21 mouse cellular contexts compared by ENCODE assay signal in genomic region chr11:37041259-37041658, GRCm38 (mm10).
"Had no signal": no experiment of that assay in that cellular context is flagged by ENCODE, and none has a peak within 500 bp of the region (broad histone marks: within the 10 kb centered on the region; RNA-seq: fewer than 3 reads in every experiment).

No protein-coding gene starts in this region.

- H3K27me3 ChIP-seq: liver, embryonic 13.5 days; liver, embryonic 15.5 days; lung, embryonic 15.5 days; megakaryocyte, embryonic 14.5 days; neural tube, embryonic 13.5 days; neural tube, embryonic 15.5 days had no signal

- H3K4me2 ChIP-seq: liver, embryonic 11.5 days; liver, embryonic 13.5 days; liver, embryonic 15.5 days; lung, embryonic 15.5 days; neural tube, embryonic 13.5 days; neural tube, embryonic 15.5 days had no signal

- H3K9ac ChIP-seq: liver, embryonic 13.5 days; liver, embryonic 15.5 days; liver, postnatal 0 days; lung, embryonic 15.5 days; neural tube, embryonic 13.5 days; neural tube, embryonic 15.5 days had no signal

- H3K9me3 ChIP-seq: liver, embryonic 13.5 days; liver, embryonic 15.5 days; lung, embryonic 15.5 days; megakaryocyte, embryonic 14.5 days; neural tube, embryonic 13.5 days; neural tube, embryonic 15.5 days had no signal

- H3K4me3 ChIP-seq: liver, embryonic 13.5 days; liver, embryonic 15.5 days; lung, embryonic 15.5 days; megakaryocyte, embryonic 14.5 days; myocyte; neural tube, embryonic 13.5 days; neural tube, embryonic 15.5 days had no signal

- H3K36me3 ChIP-seq: liver, embryonic 13.5 days; liver, embryonic 15.5 days; lung, embryonic 15.5 days; neural tube, embryonic 13.5 days; neural tube, embryonic 15.5 days had no signal

- H3K27ac ChIP-seq: liver, embryonic 13.5 days; liver, embryonic 15.5 days; lung, embryonic 15.5 days; macrophage; neural tube, embryonic 13.5 days; neural tube, embryonic 15.5 days had no signal

- DNase-seq: liver, embryonic 13.5 days; liver, postnatal 0 days; lung, adult 2 months; lung, postnatal 14 days; lung, postnatal 36 days; right cerebral cortex, adult 18-20 months; right cerebral cortex, postnatal 25 days; right cerebral cortex, postnatal 4 days; spleen, adult 18-20 months; thymus, adult 18-20 months; thymus, postnatal 14 days; thymus, postnatal 36 days had no signal

- ATAC-seq: liver, postnatal 0 days; lung, postnatal 0 days had no signal

- H3K4me1 ChIP-seq: liver, embryonic 13.5 days; liver, embryonic 15.5 days; lung, embryonic 15.5 days; megakaryocyte, embryonic 14.5 days had no signal
